Comparison of ENCODE assay signal across 23 mouse cellular contexts in genomic region chr16:85422889-85423288, GRCm38 (mm10).
"Had no signal": no experiment of that assay in that cellular context is flagged by ENCODE, and none has a peak within 500 bp of the region (broad histone marks: within the 10 kb centered on the region; RNA-seq: fewer than 3 reads in every experiment).

No protein-coding gene starts in this region.

- H3K4me1 ChIP-seq: limb, embryonic 12.5 days; limb, embryonic 15.5 days; lung, embryonic 15.5 days; megakaryocyte, embryonic 14.5 days; midbrain, embryonic 10.5 days; neural tube, embryonic 12.5 days; neural tube, embryonic 15.5 days had no signal

- H3K27me3 ChIP-seq: limb, embryonic 12.5 days; limb, embryonic 15.5 days; lung, embryonic 15.5 days; megakaryocyte, embryonic 14.5 days; neural tube, embryonic 12.5 days; neural tube, embryonic 15.5 days had no signal

- H3K9ac ChIP-seq: limb, embryonic 12.5 days; limb, embryonic 15.5 days; liver, embryonic 14.5 days; lung, embryonic 15.5 days; neural tube, embryonic 12.5 days; neural tube, embryonic 15.5 days had no signal

- H3K9me3 ChIP-seq: limb, embryonic 12.5 days; limb, embryonic 15.5 days; lung, embryonic 15.5 days; midbrain, embryonic 10.5 days; neural tube, embryonic 12.5 days; neural tube, embryonic 15.5 days had no signal

- DNase-seq: kidney, adult 2 months; kidney, postnatal 36 days; layer of hippocampus, postnatal 36 days; left cerebral cortex, postnatal 4 days; lung, adult 18-20 months; lung, postnatal 10 days; lung, postnatal 36 days; midbrain, embryonic 14.5 days; retina, postnatal 1 day; right cerebral cortex, postnatal 25 days; spleen, adult 18-20 months; thymus, adult 18-20 months; thymus, postnatal 36 days had no signal

- H3K27ac ChIP-seq: kidney, postnatal 0 days; left cerebral cortex, adult 2 months; limb, embryonic 12.5 days; limb, embryonic 15.5 days; liver, embryonic 14.5 days; lung, embryonic 15.5 days; midbrain, embryonic 10.5 days; neural tube, embryonic 12.5 days; neural tube, embryonic 15.5 days had no signal

- H3K4me2 ChIP-seq: limb, embryonic 12.5 days; limb, embryonic 15.5 days; lung, embryonic 15.5 days; neural tube, embryonic 12.5 days; neural tube, embryonic 15.5 days had no signal

- H3K4me3 ChIP-seq: left cerebral cortex, adult 2 months; limb, embryonic 12.5 days; limb, embryonic 15.5 days; lung, embryonic 15.5 days; megakaryocyte, embryonic 14.5 days; midbrain, embryonic 10.5 days; neural tube, embryonic 12.5 days; neural tube, embryonic 15.5 days had no signal

- H3K36me3 ChIP-seq: limb, embryonic 12.5 days; limb, embryonic 15.5 days; lung, embryonic 15.5 days; midbrain, embryonic 10.5 days; neural tube, embryonic 12.5 days; neural tube, embryonic 15.5 days had no signal
